Mouse (Mus musculus) liver, adult 2 months (tissue): ENCODE measurements around the gene Zbtb8a. TPM values are rescaled to one million over a fixed set of nuclear protein-coding genes. Genes with fewer than 3 reads are reported as not detected.

ENCODE experiments used
- DNase-seq: peaks from one replicate; pipeline ENCODE4 v3.0.0-alpha.2; 2011; ENCODE audit warnings: low read depth, low spot score; ENCODE audit errors: extremely low read depth
- H3K27ac ChIP-seq: fragments of 200-500 bp; replicated peaks from 2 replicates; pipeline ENCODE4 v1.5.1; 2012; ENCODE audit warnings: low read depth, mild to moderate bottlenecking, control low read depth, inconsistent platforms, low read length; ENCODE audit not compliant: insufficient read depth
- H3K27me3 ChIP-seq: fragments of 200-500 bp; 2 replicates; pipeline ENCODE4 v1.6.1; 2012; ENCODE audit warnings: mild to moderate bottlenecking, moderate library complexity, low read length, inconsistent platforms; ENCODE audit not compliant: control insufficient read depth, insufficient read depth
- H3K36me3 ChIP-seq: fragments of 200-500 bp; 2 replicates; pipeline ENCODE4 v1.6.1; 2012; ENCODE audit warnings: low read length, inconsistent platforms; ENCODE audit not compliant: control insufficient read depth, insufficient read depth
- H3K4me1 ChIP-seq: fragments of 200-500 bp; 2 replicates; pipeline ENCODE4 v1.6.1; 2011; ENCODE audit warnings: low read length; ENCODE audit not compliant: control insufficient read depth, insufficient read depth
- H3K4me3 ChIP-seq: fragments of 200-500 bp; 2 replicates; pipeline ENCODE4 v1.5.1; 2011; ENCODE audit warnings: low read depth, mild to moderate bottlenecking, control low read depth, low read length, moderate library complexity; ENCODE audit not compliant: insufficient read depth
- H3K79me2 ChIP-seq: fragments of 200-500 bp; 2 replicates; pipeline ENCODE4 v1.6.1; 2012; ENCODE audit warnings: inconsistent platforms, mild to moderate bottlenecking, low read length, moderate library complexity; ENCODE audit not compliant: control insufficient read depth, insufficient read depth
- H3K9ac ChIP-seq: fragments of 200-500 bp; 2 replicates; pipeline ENCODE4 v1.6.1; 2012; ENCODE audit warnings: low read depth, mild to moderate bottlenecking, control low read depth, inconsistent platforms, low read length
- CTCF ChIP-seq: fragments of 200-500 bp; IDR thresholded peaks from 2 replicates; pipeline ENCODE4 v1.5.1; 2011; ENCODE audit warnings: low read depth, low read length, control low read depth
- POLR2A ChIP-seq: fragments of 200-500 bp; IDR thresholded peaks from 2 replicates; pipeline ENCODE4 v1.6.1; 2011; ENCODE audit warnings: low read length, control low read depth; ENCODE audit not compliant: insufficient read depth; ENCODE audit errors: extremely low read depth
- WGBS: fragments of 180-500 bp; shearing (Covaris S2); methylation state at CpG from one replicate; pipeline ENCODE4 v1.1.7; 2018; 5-methylcytosine and 5-hydroxymethylcytosine counted together
- polyA plus RNA-seq: library from polyadenylated mRNA; depleted of rRNA; stranded (reverse); fragments of >200 nt; gene quantifications from 2 replicates; pipeline ENCODE4 v1.2.3, GENCODE M21; 2012
- total RNA-seq: library from RNA; depleted of rRNA; stranded (reverse); fragments of >200 nt; gene quantifications from 2 replicates; pipeline ENCODE4 v1.2.3, GENCODE M21; 2014

Gene Zbtb8a
- total and polyA plus RNA-seq, 2 experiments: 1.3 to 1.7 TPM

- no peaks in the 10 kb centered on the region for H3K27me3 ChIP-seq
- no peaks in the 10 kb centered on the region for H3K36me3 ChIP-seq
- H3K27ac ChIP-seq: no peak overlapping the region
- TF ChIP-seq CTCF: no peak
- no peak for TF ChIP-seq POLR2A
- DNase-seq: no peak
- H3K79me2 ChIP-seq: no peaks in the 10 kb centered on the region
- no peaks in the 10 kb centered on the region for H3K4me1 ChIP-seq
- no peak overlapping the region for H3K4me3 ChIP-seq
- no peak overlapping the region for H3K9ac ChIP-seq
- WGBS: 90% methylated on average over 2 of the region's 2 CpGs
These were observed 4.6 kb upstream of the Zbtb8a start for GRCm38 (mm10) chr4:129382488-129382887.

- Histone ChIP-seq H3K79me2 (no peaks in the 10 kb centered on the region), H3K36me3 (no peaks in the 10 kb centered on the region), H3K9ac (no peak overlapping the region), H3K27me3 (no peaks in the 10 kb centered on the region), H3K4me1 (no peaks in the 10 kb centered on the region), H3K4me3 (no peak overlapping the region), H3K27ac (no peak overlapping the region)
- TF ChIP-seq POLR2A: no peak
- no peak for DNase-seq
- WGBS: 90% methylated on average over 9 of the region's 9 CpGs
These were observed 4.1 kb upstream of the Zbtb8a start for GRCm38 (mm10) chr4:129382029-129382428.

DNA sequence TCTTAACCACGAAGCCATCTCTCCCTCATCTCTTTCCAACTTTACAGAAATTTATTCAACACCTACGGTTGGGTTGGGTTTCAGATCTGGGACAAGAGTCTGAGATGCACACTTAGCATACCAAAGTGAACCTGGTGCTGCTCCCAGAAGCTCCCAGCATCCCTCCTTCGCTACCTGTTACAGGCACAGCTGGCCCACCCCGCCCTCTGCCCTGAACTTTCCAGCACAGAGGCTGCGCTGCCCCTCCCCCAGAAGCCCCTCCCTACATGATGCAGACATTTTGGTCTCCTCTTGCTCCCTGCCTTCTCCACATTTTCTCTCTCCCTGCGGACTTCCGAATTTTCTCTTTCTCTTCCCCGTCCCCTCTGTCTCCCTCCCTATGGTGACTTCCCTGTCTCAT, 3.2 kb upstream of the Zbtb8a start:
- 86% methylated on average over 8 of the region's 8 CpGs for WGBS
- no peaks in the 10 kb centered on the region for H3K27me3 ChIP-seq
- H3K79me2 ChIP-seq: no peaks in the 10 kb centered on the region
- H3K36me3 ChIP-seq: no peaks in the 10 kb centered on the region
- H3K27ac ChIP-seq: no peak overlapping the region
- H3K4me1 ChIP-seq: no peaks in the 10 kb centered on the region; the same call in 1 of the 2 replicates
- H3K4me3 ChIP-seq: no peak overlapping the region
- DNase-seq: no peak
- TF ChIP-seq CTCF (no peak), POLR2A (no peak)
- no peak overlapping the region for H3K9ac ChIP-seq

GRCm38 (mm10) chr4:129379805-129380204, 1.9 kb upstream of the Zbtb8a start:
- TF ChIP-seq POLR2A (no peak), CTCF (no peak)
- Histone ChIP-seq H3K79me2 (no peaks in the 10 kb centered on the region), H3K9ac (no peak overlapping the region), H3K4me3 (no peak overlapping the region), H3K27me3 (no peaks in the 10 kb centered on the region), H3K27ac (no peak overlapping the region), H3K4me1 (no peaks in the 10 kb centered on the region; the same call in 1 of the 2 replicates), H3K36me3 (no peaks in the 10 kb centered on the region)
- DNase-seq: peak; percentile 13
- WGBS: 46% methylated on average over 3 of the region's 3 CpGs

GRCm38 (mm10) chr4:129376961-129377545, 863 bp downstream of the Zbtb8a start:
- Histone ChIP-seq H3K4me3 (peak overlapping the region; percentile 77), H3K4me1 (no peaks in the 10 kb centered on the region; the same call in 1 of the 2 replicates), H3K9ac (peak overlapping the region; percentile 75), H3K79me2 (peaks cover under 1% of the 10 kb centered on the region; the same call in 1 of the 2 replicates), H3K36me3 (no peaks in the 10 kb centered on the region), H3K27ac (peak overlapping the region; percentile 51), H3K27me3 (no peaks in the 10 kb centered on the region)
- peak; percentile 27 for DNase-seq
- under 1% methylated on average over 56 of the region's 68 CpGs for WGBS
- TF ChIP-seq CTCF (no peak), POLR2A (no peak)

DNA sequence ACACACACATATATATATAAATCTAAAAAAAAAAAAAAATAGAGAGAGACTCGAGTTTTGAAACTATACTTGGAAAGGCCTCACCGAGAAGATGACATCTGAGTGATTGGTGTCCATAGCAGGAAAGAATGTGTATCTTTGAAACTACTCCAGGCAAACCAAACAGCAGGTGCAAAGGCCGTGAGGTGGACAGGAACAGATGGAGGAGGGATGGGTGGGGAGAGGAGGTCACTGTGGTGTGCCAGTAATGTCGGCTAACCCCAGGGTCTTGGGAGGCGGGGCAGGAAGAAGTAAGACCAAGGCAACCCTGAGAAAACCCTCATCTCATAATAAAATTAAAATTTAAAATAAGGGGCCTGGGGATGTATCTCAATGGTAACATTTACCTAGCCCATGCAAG, 2.1 kb downstream of the Zbtb8a start:
- TF ChIP-seq CTCF: no peak
- no peak for TF ChIP-seq POLR2A
- Histone ChIP-seq H3K27me3 (no peaks in the 10 kb centered on the region), H3K4me1 (no peaks in the 10 kb centered on the region; the same call in 1 of the 2 replicates), H3K36me3 (no peaks in the 10 kb centered on the region), H3K79me2 (peaks cover 2% of the 10 kb centered on the region; the same call in 1 of the 2 replicates), H3K9ac (no peak overlapping the region), H3K27ac (no peak overlapping the region), H3K4me3 (no peak overlapping the region)
- WGBS: 71% methylated on average over 5 of the region's 5 CpGs
- no peak for DNase-seq
